In genomic region chr1:63902391-63902790, GRCm38 (mm10) we compare ENCODE assay signal across 15 mouse cellular contexts.
DNase-seq lines count a peak whose midpoint lies in the region; ATAC-seq lines count a peak whose summit lies in the region.
"Had no signal": no experiment of that assay in that cellular context is flagged by ENCODE, and none has a peak within 500 bp of the region (broad histone marks: within the 10 kb centered on the region; RNA-seq: fewer than 3 reads in every experiment).

No protein-coding gene starts in this region.

- no peak for ATAC-seq in heart, embryonic 12.5 days (ENCODE audit: insufficient number of reproducible peaks, low FRiP score)
- ATAC-seq in intestine, embryonic 16.5 days = 0 out of 2 replicates have a peak, but pooled peaks have one; percentile 26
- ATAC-seq: hindbrain, postnatal 0 days; midbrain, embryonic 13.5 days had no signal

- no peaks in the 10 kb centered on the region for H3K4me1 ChIP-seq in heart, embryonic 12.5 days (replicated peaks)
- no peaks in the 10 kb centered on the region for H3K4me1 ChIP-seq in intestine, embryonic 16.5 days (ENCODE audit: control insufficient read depth, insufficient read depth, low read length)
- peaks cover 17% of the 10 kb centered on the region for H3K4me1 ChIP-seq in midbrain, embryonic 10.5 days
- H3K4me1 ChIP-seq: embryonic facial prominence, embryonic 15.5 days had no signal

- H3K36me3 ChIP-seq in heart, embryonic 12.5 days = no peaks in the 10 kb centered on the region
- H3K36me3 ChIP-seq in intestine, embryonic 16.5 days (ENCODE audit: control insufficient read depth, insufficient read depth, low read length) = no peaks in the 10 kb centered on the region
- H3K36me3 ChIP-seq in midbrain, embryonic 10.5 days = no peaks in the 10 kb centered on the region
- H3K36me3 ChIP-seq: embryonic facial prominence, embryonic 15.5 days; midbrain, embryonic 13.5 days; neural tube, embryonic 15.5 days had no signal

- 28% methylated on average over 1 of the region's 1 CpGs for whole genome bisulfite sequencing in heart, embryonic 12.5 days
- 33% methylated on average over 1 of the region's 1 CpGs for WGBS in intestine, embryonic 16.5 days
- 85% methylated on average over 1 of the region's 1 CpGs for WGBS in midbrain, embryonic 10.5 days

- no peaks in the 10 kb centered on the region for H3K27me3 ChIP-seq in heart, embryonic 12.5 days (replicated peaks)
- H3K27me3 ChIP-seq in intestine, embryonic 16.5 days (replicated peaks; ENCODE audit: control insufficient read depth, insufficient read depth, low read length) = no peaks in the 10 kb centered on the region
- H3K27me3 ChIP-seq in midbrain, embryonic 10.5 days (ENCODE audit: low read depth, poor library complexity, severe bottlenecking) = peaks cover 37% of the 10 kb centered on the region
- H3K27me3 ChIP-seq: embryonic facial prominence, embryonic 15.5 days; neural tube, embryonic 15.5 days had no signal

- no peak overlapping the region for H3K4me3 ChIP-seq in heart, embryonic 12.5 days
- no peak overlapping the region for H3K4me3 ChIP-seq in intestine, embryonic 16.5 days (ENCODE audit: low read length)
- H3K4me3 ChIP-seq in midbrain, embryonic 10.5 days = no peak overlapping the region
- H3K4me3 ChIP-seq: embryonic facial prominence, embryonic 15.5 days; left cerebral cortex, adult 2 months; midbrain, embryonic 13.5 days; neural tube, embryonic 15.5 days had no signal

- H3K4me2 ChIP-seq in heart, embryonic 12.5 days = no peak overlapping the region
- no peak overlapping the region for H3K4me2 ChIP-seq in intestine, embryonic 16.5 days (ENCODE audit: low read depth, low read length)
- H3K4me2 ChIP-seq: embryonic facial prominence, embryonic 15.5 days; midbrain, embryonic 13.5 days; neural tube, embryonic 15.5 days had no signal

- no peak overlapping the region for H3K9ac ChIP-seq in heart, embryonic 12.5 days
- H3K9ac ChIP-seq in intestine, embryonic 16.5 days (ENCODE audit: low read depth, low read length) = no peak overlapping the region
- H3K9ac ChIP-seq: embryonic facial prominence, embryonic 15.5 days; midbrain, embryonic 13.5 days; neural tube, embryonic 15.5 days had no signal

- DNase-seq in heart, adult 11 months = peak; percentile 92
- DNase-seq in retina, postnatal 1 day = peak; percentile 15
- no peak for DNase-seq in retina, embryonic 14.5 days (ENCODE audit: low spot score)
- no peak for DNase-seq in cerebellum, postnatal 25 days
- no peak for DNase-seq in midbrain, embryonic 10.5 days (ENCODE audit: low spot score)
- no peak for DNase-seq in layer of hippocampus, adult 9-11 months
- DNase-seq: cerebellum, postnatal 10 days; thymus, postnatal 4 days had no signal

- H3K27ac ChIP-seq in heart, embryonic 12.5 days (ENCODE audit: poor library complexity, severe bottlenecking) = no peak overlapping the region
- no peak overlapping the region for H3K27ac ChIP-seq in intestine, embryonic 16.5 days (ENCODE audit: low read length)
- H3K27ac ChIP-seq in midbrain, embryonic 10.5 days (replicated peaks) = no peak overlapping the region
- H3K27ac ChIP-seq: embryonic facial prominence, embryonic 15.5 days; hindbrain, postnatal 0 days; left cerebral cortex, adult 2 months; midbrain, embryonic 13.5 days; neural tube, embryonic 15.5 days had no signal

- no peaks in the 10 kb centered on the region for H3K9me3 ChIP-seq in heart, embryonic 12.5 days (replicated peaks)
- no peaks in the 10 kb centered on the region for H3K9me3 ChIP-seq in intestine, embryonic 16.5 days (ENCODE audit: control insufficient read depth, low read length)
- H3K9me3 ChIP-seq in midbrain, embryonic 10.5 days (replicated peaks) = no peaks in the 10 kb centered on the region
- H3K9me3 ChIP-seq: embryonic facial prominence, embryonic 15.5 days; midbrain, embryonic 13.5 days; neural tube, embryonic 15.5 days had no signal

Comparison
In these comparisons a context has a peak if more than half of its experiments do, and no peak if none do; other contexts are left out.
1. DNase-seq: peak in heart, adult 11 months (single experiment) and retina, postnatal 1 day (single experiment); none in retina, embryonic 14.5 days (single experiment), cerebellum, postnatal 25 days (0 of 2), midbrain, embryonic 10.5 days (single experiment) and layer of hippocampus, adult 9-11 months (single experiment).